Mouse (Mus musculus): ENCODE measurements around the gene Msantd3.
A peak's percentile ranks its signal among the peaks of the same experiment; 100 is the strongest.

The Msantd3 gene

DNA sequence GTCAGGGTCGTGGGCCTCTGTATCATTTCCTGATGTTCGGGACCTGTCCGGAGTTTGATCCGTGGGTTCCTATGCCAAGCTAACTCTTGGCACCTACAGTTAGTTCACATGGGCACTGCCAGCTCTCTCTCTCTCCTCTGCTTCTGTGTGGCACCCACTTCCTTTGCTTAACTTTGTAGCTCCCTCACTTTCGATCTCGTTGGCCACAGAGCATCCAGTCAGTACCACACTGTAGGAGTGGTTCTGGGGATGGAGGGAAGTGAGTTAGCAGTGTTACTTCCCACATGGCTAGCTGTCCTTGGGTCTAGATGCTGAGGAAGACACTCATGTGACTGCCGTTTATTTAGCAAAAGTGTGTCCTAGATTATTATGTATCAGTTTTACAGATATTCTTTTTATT is 14.4 kb downstream of the Msantd3 start:
- no peak for DNase-seq (ENCODE audit: low read depth, low spot score)

DNA sequence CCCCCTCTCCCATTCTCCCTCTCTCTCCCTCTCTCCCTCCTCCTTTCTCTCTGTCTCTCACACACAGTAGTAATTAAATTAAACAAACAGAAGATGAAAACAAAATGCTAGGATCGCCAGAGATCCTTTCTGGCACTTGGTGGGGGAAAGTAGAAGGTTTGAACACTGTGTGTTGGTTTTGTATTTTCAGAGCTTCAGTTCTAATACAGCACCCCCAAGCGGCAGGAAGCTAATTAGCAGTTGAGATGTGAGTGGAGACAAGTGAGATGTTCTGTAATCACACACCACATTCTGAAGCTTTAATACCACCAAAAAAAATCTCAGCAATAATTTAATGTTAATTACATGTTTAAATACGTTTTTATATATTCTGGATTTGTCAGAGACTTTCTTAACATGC is 16.0 kb downstream of the Msantd3 start:
- DNase-seq (ENCODE audit: low read depth, low spot score): peak; percentile 72

DNA sequence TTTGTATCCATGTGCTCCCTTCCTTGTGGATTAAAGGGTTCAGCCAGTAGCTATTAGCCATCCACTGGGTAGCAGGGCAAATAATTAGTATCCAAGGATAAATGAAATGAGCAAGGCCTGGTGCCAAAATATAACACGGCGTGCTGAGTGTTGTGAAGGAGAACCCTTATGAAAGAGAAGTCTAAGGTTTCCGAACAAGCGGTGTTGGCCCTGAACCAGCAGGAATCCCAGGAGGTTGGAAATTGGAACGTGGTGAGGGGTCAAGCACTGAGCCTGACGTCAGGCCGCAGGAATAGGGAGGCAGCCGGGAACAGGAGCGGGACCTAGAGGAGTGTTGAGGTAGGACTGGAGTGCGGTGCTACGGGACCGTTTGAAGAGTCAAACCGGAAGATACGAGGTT is 19.9 kb downstream of the Msantd3 start:
- DNase-seq (ENCODE audit: low read depth, low spot score): no peak

DNA sequence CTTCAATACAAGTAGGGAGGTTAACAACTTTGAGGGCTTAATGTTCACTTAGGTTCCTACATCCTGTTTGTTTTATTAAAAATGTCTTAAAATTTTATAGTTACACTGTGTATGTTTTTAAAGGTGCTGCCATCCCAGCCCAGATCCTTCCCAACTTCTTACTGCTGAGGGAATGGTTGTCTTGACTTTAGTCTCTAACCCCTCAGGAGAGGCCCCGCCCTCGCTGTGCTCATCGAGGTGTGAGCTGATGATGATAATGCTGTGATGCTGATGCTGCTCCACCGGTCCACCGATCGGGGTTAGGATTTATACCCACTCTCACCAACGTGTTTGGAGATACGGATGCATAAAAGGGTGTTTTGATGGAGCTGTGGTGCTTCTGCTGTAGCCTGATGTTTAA is 22.1 kb downstream of the Msantd3 start:
- DNase-seq (ENCODE audit: low read depth, low spot score): no peak

DNA sequence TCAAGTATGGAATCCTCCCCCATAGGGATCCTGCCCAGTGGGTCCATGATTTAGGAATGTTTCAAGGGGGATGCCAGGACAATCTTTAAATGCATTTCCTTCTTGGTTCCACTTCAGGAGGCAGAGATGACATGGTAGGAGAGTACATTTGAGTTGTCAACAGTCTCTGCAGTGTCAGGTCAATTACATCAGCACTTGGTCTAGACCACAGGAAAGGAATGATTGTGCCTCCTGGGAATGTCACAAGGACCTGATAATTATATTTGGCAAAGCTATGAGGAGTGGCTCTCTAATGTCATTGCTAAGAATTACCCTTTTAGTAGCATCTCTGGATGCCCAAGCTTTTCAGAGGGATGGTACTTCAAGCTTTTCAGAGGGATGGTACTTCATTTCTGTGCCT is 25.2 kb downstream of the Msantd3 start:
- DNase-seq (ENCODE audit: low read depth, low spot score): no peak

DNA sequence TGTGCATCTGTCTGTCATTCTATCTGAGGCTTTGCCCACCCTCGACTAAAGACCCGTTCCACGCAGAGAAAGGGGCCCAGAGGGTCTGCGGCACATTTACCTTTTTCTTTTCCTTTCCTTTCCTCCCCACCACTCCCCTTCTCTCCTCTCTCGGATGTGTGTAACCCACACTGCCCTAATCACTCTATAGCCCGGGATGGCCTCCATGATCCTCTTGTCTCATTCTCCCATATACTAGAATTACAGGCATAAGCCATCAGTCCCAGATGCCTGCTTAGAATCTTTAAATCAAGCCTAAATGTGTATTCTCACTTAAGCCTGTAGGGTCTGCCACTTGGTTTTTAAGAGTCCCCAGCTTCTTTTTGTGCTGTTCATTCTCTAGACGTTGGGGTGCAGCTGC is 36.6 kb downstream of the Msantd3 start:
- no peak for DNase-seq (ENCODE audit: low read depth, low spot score)

DNA sequence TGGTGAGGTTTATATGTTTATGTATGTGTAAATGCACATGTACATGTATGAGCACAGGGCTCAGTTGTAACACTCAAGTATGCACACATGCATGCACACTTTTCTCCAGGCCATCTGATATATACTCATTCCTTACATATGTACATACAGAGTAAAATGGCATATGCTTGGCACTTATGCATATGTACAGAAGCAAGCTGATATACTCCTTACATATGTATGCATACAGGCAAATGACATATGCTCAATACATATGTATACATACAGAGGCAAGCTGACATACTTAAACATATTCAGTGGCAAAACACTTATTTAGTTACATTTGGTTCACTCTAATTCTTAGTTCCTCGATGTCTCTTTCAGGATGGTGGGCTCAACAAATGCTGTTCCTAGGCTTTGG is 38.1 kb downstream of the Msantd3 start:
- DNase-seq (ENCODE audit: low read depth, low spot score): no peak

DNA sequence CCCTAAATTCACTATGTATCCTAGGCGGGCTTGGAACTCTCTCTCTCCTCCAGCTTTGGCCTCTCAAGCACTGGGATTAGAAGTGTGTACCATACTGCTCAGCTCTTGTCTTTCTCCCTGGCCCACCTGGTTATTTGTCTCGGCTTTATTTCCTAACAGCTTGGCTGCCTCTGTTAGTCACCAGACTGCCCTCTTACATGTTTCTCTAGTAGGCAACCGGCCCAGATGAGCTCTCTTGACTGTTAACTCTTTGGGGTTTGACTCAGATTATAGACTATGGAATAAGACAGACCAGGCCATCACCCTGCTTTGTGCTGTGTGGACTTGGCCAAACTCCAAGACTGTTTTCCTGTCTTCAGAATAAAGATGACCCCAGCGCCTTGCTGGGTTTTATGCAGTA is 38.7 kb downstream of the Msantd3 start:
- DNase-seq (ENCODE audit: low read depth, low spot score): no peak

DNA sequence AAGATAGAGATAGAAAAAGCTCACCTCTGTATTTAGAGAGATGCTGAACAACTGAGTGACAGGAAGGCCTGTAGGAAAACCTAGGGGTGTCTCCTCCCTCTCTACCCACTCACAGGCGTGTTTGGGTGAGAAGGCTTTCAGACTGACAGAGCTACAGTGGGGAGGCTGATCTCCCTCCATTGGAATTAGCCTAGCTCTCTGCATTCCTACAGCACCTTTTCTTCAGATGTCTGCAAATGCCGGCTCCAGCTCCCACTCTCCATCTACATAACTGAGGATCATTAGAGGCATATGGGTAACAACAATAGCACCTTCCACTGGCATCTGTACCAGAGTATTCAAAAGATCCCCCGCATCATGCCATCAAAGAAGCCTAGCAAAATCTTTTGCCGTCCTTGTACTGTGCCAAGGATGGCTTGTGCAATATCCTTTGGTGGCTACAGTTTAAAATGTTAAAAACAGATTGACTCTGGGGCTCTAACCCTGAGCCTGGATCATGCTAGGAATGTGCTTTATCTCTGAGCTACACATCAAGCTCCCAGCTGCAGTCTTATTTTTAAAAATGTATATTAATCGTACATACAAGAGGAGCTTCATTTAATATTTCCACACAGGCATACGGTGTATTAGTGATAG is 39.9 kb downstream of the Msantd3 start:
- DNase-seq (ENCODE audit: low read depth, low spot score): peak; percentile 68

DNA sequence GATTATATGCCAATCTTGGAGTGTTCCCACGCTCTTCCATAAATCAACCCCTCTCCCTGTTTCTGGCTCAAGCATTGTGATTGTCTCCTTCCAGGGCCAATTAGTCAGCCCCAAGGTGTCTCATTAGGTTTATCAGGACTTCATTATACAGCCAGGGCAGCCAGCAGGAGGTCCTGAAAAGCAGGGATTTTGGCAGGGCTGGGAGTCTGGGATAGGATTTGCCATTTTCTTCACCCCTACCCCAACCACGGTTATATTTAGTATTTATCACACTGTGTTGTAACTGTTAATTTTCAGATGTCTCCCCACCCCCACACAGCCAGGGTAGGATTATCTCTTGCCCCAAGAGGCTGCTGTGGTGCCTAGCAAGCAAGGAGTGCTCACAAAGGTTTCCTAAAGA is 41.5 kb downstream of the Msantd3 start:
- peak; percentile 43 for DNase-seq (ENCODE audit: low read depth, low spot score)

DNA sequence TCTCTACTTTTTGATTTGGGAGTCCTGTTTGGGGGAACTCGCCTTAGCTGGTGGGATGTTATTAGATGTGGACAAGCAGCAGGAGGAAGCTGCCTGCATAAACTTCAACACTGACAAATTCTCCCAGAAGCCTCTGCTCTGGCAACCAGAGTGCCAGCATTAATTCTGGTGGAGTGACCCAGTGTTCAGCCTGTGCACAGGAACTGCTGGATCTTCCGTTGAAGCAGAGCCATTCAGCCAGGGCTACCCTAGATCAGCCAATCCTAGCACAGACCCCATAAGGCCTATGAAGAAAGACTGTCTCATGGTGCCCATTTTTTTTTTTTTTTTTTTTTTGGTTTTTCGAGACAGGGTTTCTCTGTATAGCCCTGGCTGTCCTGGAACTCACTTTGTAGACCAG is 42.3 kb downstream of the Msantd3 start:
- DNase-seq (ENCODE audit: low read depth, low spot score): no peak

DNA sequence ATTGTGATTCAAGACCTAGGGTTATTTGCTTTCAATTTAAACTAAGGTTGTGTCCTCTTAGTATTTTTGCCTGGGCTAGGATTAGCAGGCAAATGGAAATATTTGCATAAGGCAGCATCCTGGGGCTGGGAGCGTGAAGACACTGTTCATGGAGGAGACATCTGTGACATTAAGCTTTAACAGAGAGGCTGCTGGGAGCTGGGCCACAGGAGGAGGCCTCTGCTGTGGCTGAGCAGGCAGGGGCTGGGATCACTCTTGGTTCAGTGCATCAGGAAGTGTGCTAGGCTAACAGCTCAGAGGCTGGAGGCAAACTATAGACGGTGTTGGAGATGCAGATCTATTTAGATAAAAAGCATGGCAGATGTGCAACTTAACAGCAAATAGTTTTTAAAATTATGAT is 43.2 kb downstream of the Msantd3 start:
- DNase-seq (ENCODE audit: low read depth, low spot score): no peak

DNA sequence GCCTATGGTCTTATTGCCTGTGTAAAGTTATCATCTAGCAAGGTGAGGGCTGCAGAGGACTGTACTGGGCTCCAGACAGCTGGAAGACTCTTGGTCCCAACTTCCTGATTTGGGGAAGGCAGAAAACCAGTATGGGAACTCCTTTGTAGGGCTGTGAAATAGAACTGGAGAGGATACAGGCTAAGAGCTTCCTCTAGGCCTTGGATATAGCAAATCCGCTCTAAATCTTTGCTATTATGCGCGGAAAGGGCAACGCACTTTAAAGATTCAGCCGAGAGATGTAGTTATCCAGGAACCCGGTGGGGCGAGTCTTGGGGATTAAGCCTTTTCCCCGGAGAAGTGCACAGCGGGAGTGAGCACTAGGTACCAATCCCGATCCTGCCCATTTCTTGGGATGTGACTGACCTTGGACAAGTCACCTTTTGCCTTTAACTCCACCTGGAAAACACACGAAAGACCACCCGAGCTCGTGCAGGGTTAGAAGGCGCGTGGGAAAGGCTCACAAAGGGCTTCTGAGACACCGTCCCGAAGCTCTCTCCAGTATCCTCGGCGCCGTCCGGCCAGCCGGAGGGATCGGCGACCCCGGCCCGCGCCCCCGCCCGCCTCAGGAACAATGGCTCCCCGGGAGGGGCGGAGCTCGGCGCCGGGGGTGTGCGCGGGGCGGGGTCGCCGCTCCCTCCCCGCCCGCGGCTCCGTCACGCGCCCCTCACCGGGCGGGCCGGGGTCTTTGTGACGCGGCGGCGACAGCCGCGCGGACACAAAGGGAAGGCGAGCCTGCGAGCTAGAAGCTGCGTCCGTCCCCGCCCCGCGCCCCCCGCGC is 44.9 kb downstream of the Msantd3 start, which contains the start of gene Tmeff1:
TSS of gene Tmeff1 (plus strand) at position 754 of the 820 bp plus-strand sequence.
- DNase-seq (ENCODE audit: low read depth, low spot score): no peak

DNA sequence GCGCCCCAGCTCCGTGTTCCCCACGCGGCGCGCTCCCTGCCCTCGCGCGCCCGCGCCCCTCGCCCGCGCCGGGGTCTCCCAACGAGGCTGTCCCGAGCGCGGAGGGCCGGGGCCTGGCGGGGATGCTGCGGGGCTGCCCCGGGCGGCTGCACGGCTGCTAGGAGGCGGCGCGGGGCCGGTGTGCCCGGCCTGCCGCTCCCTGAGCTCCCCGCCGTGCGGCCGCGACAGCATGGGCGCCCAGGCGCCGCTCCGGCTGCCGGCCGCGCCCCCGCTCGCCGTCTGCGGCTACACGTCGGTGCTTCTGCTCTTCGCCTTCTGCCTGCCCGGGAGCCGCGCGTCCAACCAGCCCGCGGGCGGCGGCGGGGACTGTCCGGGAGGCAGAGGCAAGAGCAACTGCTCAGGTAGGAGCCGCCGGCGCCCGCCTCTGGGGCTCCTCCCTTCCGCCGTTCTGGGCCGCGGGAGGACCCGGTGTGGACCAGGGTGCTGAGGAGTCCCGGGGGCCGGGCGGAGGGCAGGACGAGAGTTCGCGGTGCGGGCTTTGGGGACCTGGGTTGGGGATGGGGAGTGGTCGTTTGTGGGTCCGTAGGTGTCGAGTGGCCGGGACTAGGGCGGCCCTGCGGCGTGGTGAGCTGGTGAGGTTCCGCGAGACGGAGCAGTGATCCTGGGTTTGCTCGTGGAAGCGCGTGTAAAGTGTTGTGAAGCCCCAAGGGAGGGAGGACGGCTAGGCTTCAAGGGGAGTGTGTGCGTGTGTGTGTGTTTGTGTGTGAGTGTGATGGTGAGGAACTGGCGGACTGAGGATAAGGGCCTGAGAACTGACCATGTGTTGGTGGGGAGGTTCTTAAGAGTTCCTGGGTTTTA is 45.7 kb downstream of the Msantd3 start:
- peak; percentile 52 for DNase-seq (ENCODE audit: low read depth, low spot score)

DNA sequence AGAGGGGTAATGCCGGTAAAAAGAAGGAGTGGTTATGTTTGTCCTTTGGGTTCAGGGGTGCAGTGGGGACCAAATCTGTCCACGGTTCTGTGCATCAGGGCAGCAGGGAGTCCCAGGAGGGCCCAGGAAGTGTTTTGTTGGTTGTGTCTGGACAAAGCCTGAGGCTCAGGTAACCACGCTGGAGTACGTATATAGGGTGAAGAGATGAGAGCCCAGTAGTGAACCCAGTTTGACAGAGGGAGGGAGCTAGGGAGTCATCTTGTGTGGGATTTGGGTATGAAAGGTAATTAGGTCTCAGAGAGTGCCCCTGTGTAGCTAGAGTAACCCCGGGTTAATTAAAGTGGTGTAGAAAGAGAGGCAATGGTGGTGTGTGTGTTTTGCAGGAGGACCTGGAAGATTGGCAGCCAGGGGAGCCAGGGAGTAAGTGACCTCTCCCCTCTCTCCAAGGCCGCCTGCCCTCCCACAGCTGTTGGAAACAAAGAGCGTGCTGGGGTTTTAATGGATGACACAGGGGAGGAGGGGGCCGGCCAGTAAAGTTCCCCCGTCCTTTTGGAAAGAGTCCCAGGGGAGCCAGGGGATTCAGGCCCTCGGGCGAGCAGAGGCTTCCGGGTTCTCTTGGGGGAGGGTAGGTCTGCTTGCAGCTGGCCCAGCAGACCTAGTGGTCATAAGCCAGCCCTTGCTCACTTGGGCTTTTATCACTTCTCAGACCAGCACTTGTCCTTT is 46.5 kb downstream of the Msantd3 start:
- peak; percentile 71 for DNase-seq (ENCODE audit: low read depth, low spot score)

DNA sequence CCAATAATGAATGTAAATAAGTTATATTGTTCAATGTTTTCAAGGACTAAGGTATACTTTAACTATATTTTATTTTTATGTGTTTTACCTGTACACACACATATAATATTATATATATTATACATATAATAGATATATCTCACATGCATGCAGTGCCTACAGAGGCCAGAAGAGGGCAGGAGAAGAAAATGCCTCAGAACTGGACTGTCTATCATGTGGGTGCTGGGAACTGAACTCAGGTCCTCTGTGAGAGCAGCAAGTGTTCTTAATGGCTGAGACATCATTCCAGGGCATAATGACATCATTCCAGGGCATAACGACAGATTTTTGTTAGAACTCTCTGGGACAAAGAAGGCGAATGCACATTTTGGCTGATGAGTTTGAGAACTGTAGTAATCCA is 47.8 kb downstream of the Msantd3 start:
- no peak for DNase-seq (ENCODE audit: low read depth, low spot score)

DNA sequence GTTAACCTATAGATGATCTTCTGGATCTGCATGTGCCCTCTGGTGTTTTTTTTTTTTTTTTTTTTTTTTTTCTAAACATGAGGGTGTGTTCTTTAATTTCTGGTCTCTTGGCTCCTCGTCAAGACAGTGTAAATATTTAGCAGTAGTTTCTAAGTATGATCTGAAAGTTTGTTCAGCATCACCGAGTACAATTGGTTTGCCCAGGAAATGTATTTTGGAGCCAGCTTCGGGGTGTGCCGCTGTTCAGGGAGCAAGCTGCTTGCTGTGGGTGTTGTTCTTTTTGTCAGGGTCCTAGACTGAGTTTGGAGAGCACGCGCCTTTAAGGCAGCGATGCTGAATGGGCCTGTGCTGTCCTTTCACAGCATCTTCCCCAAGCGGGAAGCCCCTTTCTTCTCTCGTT is 48.8 kb downstream of the Msantd3 start:
- DNase-seq (ENCODE audit: low read depth, low spot score): no peak

DNA sequence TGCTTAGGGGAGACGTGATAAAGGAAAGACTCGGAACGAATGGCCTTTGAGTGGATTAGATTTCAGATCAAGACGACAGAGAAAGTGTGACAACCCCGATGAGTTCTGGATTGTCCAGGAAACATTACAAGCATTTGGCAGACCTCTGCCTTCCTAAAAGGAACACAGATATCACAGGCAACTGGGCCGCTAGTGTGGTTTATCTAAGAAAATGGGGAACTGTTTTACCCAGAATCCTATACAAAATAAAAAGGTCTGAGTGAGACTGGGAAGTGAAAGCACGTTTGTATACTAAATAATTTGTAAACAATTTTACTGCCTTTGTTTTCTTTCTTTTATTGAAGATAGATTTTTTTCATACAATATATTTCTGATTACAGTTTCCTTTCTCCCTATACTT is 51.1 kb downstream of the Msantd3 start:
- DNase-seq (ENCODE audit: low read depth, low spot score): no peak

DNA sequence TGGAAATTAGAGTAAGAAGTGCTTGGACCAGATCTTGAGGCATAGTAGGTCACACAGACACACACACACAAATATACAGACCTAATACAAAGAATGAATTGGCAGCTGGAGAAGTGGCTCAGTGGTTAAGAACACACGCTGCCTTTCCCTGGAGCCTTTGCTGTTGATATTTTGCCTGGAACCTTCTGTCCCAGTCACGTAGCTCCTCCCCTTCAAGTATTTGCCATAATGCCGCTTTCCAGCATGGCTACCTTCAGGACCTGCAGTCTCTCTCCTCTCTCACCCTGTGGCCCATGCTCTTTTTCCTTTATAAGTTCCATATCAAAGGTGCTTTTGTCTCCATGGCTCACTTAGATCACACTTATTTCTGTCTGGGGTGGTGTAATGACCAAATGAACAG is 51.7 kb downstream of the Msantd3 start:
- no peak for DNase-seq (ENCODE audit: low read depth, low spot score)

DNA sequence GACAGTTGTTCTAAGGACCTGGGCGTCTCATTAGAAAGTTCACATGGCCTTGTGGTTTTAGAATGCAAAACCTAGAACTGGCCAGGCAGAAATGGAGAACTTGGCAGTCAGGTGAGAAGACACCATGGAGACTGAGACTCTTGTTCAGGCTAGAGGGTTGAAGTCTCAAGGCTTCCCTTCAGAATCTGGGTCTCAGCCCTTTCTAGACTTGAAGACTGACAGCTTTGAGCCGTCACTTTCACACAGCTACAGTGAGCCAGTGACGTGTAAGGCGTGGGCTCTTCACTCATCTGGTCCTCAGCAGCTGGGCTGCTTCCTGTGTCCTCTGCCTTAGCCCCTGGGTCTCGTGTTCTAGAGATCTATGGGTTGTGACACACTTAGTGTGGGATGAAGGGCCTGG is 52.6 kb downstream of the Msantd3 start:
- DNase-seq (ENCODE audit: low read depth, low spot score): no peak

DNA sequence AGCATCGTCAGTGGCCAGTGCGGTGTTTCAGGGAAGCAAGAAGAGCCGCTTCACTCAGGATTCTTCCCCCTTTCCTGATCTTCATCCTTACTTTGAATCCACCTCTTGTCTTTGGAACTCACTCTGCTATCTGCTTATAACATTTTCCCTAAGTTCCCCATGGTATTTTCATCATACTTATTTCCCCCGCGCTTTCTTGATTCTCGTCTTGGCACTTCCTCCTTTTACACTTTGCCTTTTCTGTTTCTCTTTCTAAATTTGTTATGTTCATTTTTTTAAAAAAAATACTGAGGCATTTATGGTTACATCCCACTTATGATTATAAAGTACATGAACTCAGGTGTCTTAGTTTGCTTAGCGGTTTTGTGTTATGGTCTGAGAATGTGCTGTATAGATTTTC is 53.1 kb downstream of the Msantd3 start:
- DNase-seq (ENCODE audit: low read depth, low spot score): no peak

DNA sequence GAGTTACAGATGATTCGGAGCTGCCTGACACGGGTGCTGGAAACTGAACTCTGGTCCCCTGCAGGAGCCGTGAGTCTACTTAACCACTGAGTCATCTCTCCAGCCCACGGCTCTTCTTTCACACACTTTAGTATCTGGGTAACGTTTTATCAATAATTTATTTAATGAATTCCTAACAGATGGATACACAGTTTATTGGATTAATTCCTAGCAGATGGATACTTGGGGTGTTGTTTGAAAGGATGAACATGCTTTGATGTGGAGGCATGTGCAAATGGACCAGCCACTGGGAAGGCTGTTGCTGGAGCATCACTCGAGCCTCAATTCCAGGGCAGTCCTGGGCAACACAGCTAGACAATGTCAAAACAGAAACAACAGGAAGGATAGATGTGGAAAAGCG is 56.4 kb downstream of the Msantd3 start:
- DNase-seq (ENCODE audit: low read depth, low spot score): no peak
